Mouse (Mus musculus): ENCODE results near the gene Nacc1.

DNA sequence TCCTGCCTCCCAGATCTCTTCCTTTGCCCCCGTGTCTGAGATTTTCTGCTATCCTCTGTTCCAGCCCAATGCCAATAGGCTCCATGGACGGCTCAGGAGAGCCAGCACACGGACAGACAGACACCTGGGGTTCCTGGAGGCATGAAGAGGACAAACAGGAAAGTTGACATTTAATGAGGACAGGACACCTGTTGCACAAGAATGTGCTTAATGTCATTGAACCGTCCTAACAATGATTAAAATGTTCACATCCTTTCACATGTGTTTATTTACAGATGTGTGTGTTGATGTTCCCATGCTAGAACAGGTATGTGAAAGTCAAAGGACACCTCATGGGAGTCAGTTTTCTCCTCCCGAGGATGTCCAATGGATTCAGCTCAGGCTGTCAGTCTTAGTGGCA is 44.6 kb downstream of the Nacc1 start:
- no peak for TF ChIP-seq CTCF (IDR thresholded peaks at IDR 0.05; ENCODE audit: borderline replicate concordance, insufficient read depth, low read length)
- no peak for TF ChIP-seq POLR2A (IDR thresholded peaks at IDR 0.05; ENCODE audit: low read depth, low read length)

Measured in embryonic fibroblast, embryonic 13.5 days (primary cell).